Mouse (Mus musculus) intestine, postnatal 0 days (tissue): ENCODE data around the gene Txnip. TPM values are rescaled to one million over a fixed set of nuclear protein-coding genes. Genes with fewer than 3 reads are reported as not detected.

Experiments used
- ATAC-seq: fragments of 200-750 bp; cut with Nextera tagmentation; 2 replicates; pipeline ENCODE4 v1.8.0; 2017; ENCODE audit warnings: mild to moderate bottlenecking, moderate TSS enrichment, moderate library complexity
- H3K27ac ChIP-seq: fragments of 300-500 bp; sonication (generic); 2 replicates; pipeline ENCODE4 v1.5.1; 2014; ENCODE audit warnings: mild to moderate bottlenecking, low read depth, low read length, moderate library complexity
- H3K27me3 ChIP-seq: fragments of 300-500 bp; sonication (generic); replicated peaks from 2 replicates; pipeline ENCODE4 v1.6.1; 2014; ENCODE audit warnings: low read length, mixed read lengths; ENCODE audit not compliant: control insufficient read depth, insufficient read depth
- H3K36me3 ChIP-seq: fragments of 300-500 bp; sonication (generic); 2 replicates; pipeline ENCODE4 v1.6.1; 2014; ENCODE audit warnings: mild to moderate bottlenecking, moderate library complexity; ENCODE audit not compliant: control insufficient read depth, insufficient read depth
- H3K4me1 ChIP-seq: fragments of 300-500 bp; sonication (generic); replicated peaks from 2 replicates; pipeline ENCODE4 v1.6.1; 2014; ENCODE audit warnings: antibody characterized with exemption, low read length, mixed read lengths; ENCODE audit not compliant: control insufficient read depth, insufficient read depth
- H3K4me2 ChIP-seq: fragments of 300-500 bp; sonication (generic); replicated peaks from 2 replicates; pipeline ENCODE4 v1.6.1; 2014; ENCODE audit warnings: low read depth, mild to moderate bottlenecking, moderate library complexity
- H3K4me3 ChIP-seq: fragments of 300-500 bp; sonication (generic); 2 replicates; pipeline ENCODE4 v1.5.1; 2014; ENCODE audit warnings: low read depth, low read length
- H3K9ac ChIP-seq: fragments of 300-500 bp; sonication (generic); 2 replicates; pipeline ENCODE4 v1.6.1; 2014; ENCODE audit warnings: mild to moderate bottlenecking, low read depth, low read length
- H3K9me3 ChIP-seq: fragments of 300-500 bp; sonication (generic); 2 replicates; pipeline ENCODE4 v1.6.1; 2016; ENCODE audit warnings: mixed run types; ENCODE audit not compliant: control insufficient read depth
- CTCF ChIP-seq: sonication (generic); IDR thresholded peaks from 2 replicates; pipeline ENCODE4 v1.5.1; 2016; ENCODE audit warnings: low read depth, mild to moderate bottlenecking, control low read depth, antibody characterized with exemption, moderate library complexity
- WGBS: fragments of 180-500 bp; shearing (Covaris S2); extraction: QIAGEN DNeasy Blood & Tissue Kit; methylation state at CpG from one replicate; pipeline ENCODE4 v1.1.7; 2014; 5-methylcytosine and 5-hydroxymethylcytosine counted together
- polyA plus RNA-seq: library from polyadenylated mRNA; unstranded; fragments of >200 nt; fragmentation: Nextera tagmentation; extraction: Ambion mirVana; gene quantifications from 2 replicates; pipeline ENCODE4 v1.2.1, GENCODE M21; 2015

Gene Txnip
- polyA plus RNA-seq, 1 experiment from 2014 or later: 254 TPM

DNA sequence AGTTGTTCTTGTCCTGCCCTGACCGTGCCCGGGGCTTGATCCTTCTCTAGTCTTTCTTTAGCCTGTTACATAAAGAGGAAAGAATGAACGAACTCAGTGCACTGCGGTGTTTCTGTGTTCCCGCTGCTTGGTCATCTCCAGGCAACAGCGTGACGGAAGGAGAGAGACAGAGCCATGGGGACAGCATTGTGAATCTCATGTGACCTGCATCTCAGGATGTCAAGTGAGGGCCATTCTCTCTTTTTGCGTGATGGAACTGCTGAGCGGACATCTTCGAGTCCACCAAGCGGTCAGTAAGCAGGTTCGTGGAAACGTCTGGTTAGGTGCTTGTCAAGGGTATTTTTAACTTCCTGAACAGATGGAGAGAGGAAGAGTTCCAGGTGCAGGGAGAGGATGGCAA is 11.7 kb downstream of the Txnip start:
- H3K9me3 ChIP-seq: no peaks in the 10 kb centered on the region
- no peak for ATAC-seq
- peaks cover 8% of the 10 kb centered on the region; the same call in 1 of the 2 replicates for H3K4me1 ChIP-seq
- 91% methylated on average over 13 of the region's 13 CpGs for WGBS
- no peak overlapping the region for H3K4me3 ChIP-seq
- H3K27ac ChIP-seq: no peak overlapping the region
- H3K4me2 ChIP-seq: no peak overlapping the region
- H3K36me3 ChIP-seq: no peaks in the 10 kb centered on the region
- H3K9ac ChIP-seq: no peak overlapping the region
- H3K27me3 ChIP-seq: no peaks in the 10 kb centered on the region
- no peak for TF ChIP-seq CTCF

GRCm38 (mm10) chr3:96569966-96570605 is 12.3 kb downstream of the Txnip start:
- no peak overlapping the region for H3K27ac ChIP-seq
- 85% methylated on average over 11 of the region's 11 CpGs for WGBS
- ATAC-seq: no peak
- H3K4me3 ChIP-seq: no peak overlapping the region
- no peak overlapping the region for H3K9ac ChIP-seq
- H3K27me3 ChIP-seq: no peaks in the 10 kb centered on the region
- no peaks in the 10 kb centered on the region for H3K9me3 ChIP-seq
- no peak for TF ChIP-seq CTCF
- H3K4me2 ChIP-seq: no peak overlapping the region
- H3K4me1 ChIP-seq: peaks cover 4% of the 10 kb centered on the region; the same call in 1 of the 2 replicates
- no peaks in the 10 kb centered on the region for H3K36me3 ChIP-seq

DNA sequence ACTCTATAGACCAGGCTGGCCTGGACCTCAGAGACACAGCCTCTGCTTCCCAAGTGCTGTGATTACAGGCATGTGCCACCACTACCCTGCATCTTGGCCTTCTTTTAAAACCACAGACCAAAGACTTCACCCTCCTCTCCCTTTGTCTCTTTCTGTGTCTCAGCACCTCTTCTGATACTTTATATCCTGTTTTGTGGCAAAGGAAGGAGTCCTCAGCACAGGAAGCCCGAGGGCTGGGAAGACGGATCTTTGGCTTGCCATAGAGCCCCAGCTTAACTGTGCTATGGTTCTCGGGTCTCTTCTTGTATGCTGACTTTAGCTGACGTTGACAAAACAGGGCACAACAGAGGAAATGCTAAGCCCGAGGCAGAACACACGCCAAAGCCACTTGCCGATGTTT is 12.9 kb downstream of the Txnip start:
- Histone ChIP-seq H3K27me3 (no peaks in the 10 kb centered on the region), H3K4me3 (no peak overlapping the region), H3K4me1 (peaks cover 8% of the 10 kb centered on the region; the same call in 1 of the 2 replicates), H3K27ac (no peak overlapping the region), H3K36me3 (no peaks in the 10 kb centered on the region), H3K4me2 (no peak overlapping the region), H3K9ac (no peak overlapping the region), H3K9me3 (no peaks in the 10 kb centered on the region)
- WGBS: 67% methylated on average over 7 of the region's 7 CpGs
- no peak for ATAC-seq
- TF ChIP-seq CTCF: no peak

DNA sequence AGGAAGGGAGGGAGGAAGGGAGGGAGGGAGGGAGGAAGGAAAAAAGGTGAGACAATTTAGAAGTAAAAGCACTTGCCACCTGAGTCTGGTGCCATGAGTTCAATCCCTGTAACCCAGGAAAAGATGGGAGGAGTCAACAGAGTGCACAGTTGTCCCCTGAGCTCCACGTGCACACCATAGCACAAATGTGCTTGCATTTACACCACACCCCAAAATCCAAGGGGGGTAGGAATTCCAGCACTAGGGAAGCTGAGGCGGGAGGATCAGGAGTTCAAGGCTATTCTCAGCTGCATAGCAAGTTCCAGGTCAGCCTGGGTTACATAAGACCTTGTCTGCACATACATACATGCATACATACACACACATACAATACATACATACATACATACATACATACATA is 13.6 kb downstream of the Txnip start:
- no peak for ATAC-seq
- Histone ChIP-seq H3K27me3 (no peaks in the 10 kb centered on the region), H3K4me2 (no peak overlapping the region), H3K9me3 (no peaks in the 10 kb centered on the region), H3K27ac (no peak overlapping the region), H3K4me3 (no peak overlapping the region), H3K36me3 (no peaks in the 10 kb centered on the region), H3K4me1 (peaks cover 10% of the 10 kb centered on the region; the same call in 1 of the 2 replicates), H3K9ac (no peak overlapping the region)
- no peak for TF ChIP-seq CTCF
- WGBS: 77% methylated on average over 2 of the region's 2 CpGs

- Histone ChIP-seq H3K36me3 (no peaks in the 10 kb centered on the region), H3K4me3 (no peak overlapping the region), H3K27me3 (no peaks in the 10 kb centered on the region), H3K4me2 (no peak overlapping the region), H3K4me1 (peaks cover 11% of the 10 kb centered on the region; the same call in 1 of the 2 replicates), H3K27ac (no peak overlapping the region), H3K9ac (no peak overlapping the region), H3K9me3 (no peaks in the 10 kb centered on the region)
- TF ChIP-seq CTCF: no peak
- 70% methylated on average over 16 of the region's 16 CpGs for WGBS
- ATAC-seq: no peak
Measured at GRCm38 (mm10) chr3:96571896-96572698, 14.3 kb downstream of the Txnip start.

- Histone ChIP-seq H3K9ac (no peak overlapping the region), H3K4me2 (no peak overlapping the region), H3K4me3 (no peak overlapping the region), H3K9me3 (no peaks in the 10 kb centered on the region), H3K4me1 (peaks cover 18% of the 10 kb centered on the region), H3K36me3 (no peaks in the 10 kb centered on the region), H3K27me3 (no peaks in the 10 kb centered on the region), H3K27ac (peak overlapping the region; percentile 98; the same call in 1 of the 2 replicates)
- ATAC-seq: no peak
- no peak for TF ChIP-seq CTCF
- WGBS: 73% methylated on average over 18 of the region's 19 CpGs
Measured at GRCm38 (mm10) chr3:96573611-96574511, 16.1 kb downstream of the Txnip start.
